Mouse (Mus musculus): ENCODE measurements around the gene Gm21188.
"Not testable (repeated sequence)": the region's sequence is repeated elsewhere in the genome, so short reads cannot be mapped to it uniquely, and the experiment has no call there.

Gene Gm21188

GRCm38 (mm10) chr13:120026911-120027310 lies 25.1 kb downstream of the Gm21188 start, which contains the start of gene Gm36079:
TSS of gene Gm36079 (minus strand) at chr13:120027011.
- DNase-seq (ENCODE audit: low spot score in 2 of 2), result not testable (repeated sequence)

- not testable (repeated sequence) for DNase-seq (ENCODE audit: low spot score in 2 of 2)
Measured at GRCm38 (mm10) chr13:120026373-120026772, 25.6 kb downstream of the Gm21188 start.

- peak in 1 of 2 experiments; percentile 11 for DNase-seq (ENCODE audit: low spot score in 2 of 2)
Measured at GRCm38 (mm10) chr13:120025576-120025975, 26.4 kb downstream of the Gm21188 start.

GRCm38 (mm10) chr13:120025004-120025403 lies 27.0 kb downstream of the Gm21188 start:
- DNase-seq (ENCODE audit: low spot score in 2 of 2), result not testable (repeated sequence)

- DNase-seq (ENCODE audit: low spot score in 2 of 2), result not testable (repeated sequence)
Measured at GRCm38 (mm10) chr13:120024581-120024980, 27.4 kb downstream of the Gm21188 start.

GRCm38 (mm10) chr13:120021477-120021876 lies 30.5 kb downstream of the Gm21188 start:
- DNase-seq (ENCODE audit: low spot score in 2 of 2), result peak in 1 of 2 experiments; percentile 11

GRCm38 (mm10) chr13:120015348-120016007 lies 36.5 kb downstream of the Gm21188 start:
- DNase-seq (ENCODE audit: low spot score in 2 of 2), result not testable (repeated sequence)

GRCm38 (mm10) chr13:120013962-120014361 lies 38.0 kb downstream of the Gm21188 start:
- DNase-seq (ENCODE audit: low spot score in 2 of 2), result not testable (repeated sequence)

- not testable (repeated sequence) for DNase-seq (ENCODE audit: low spot score in 2 of 2)
Measured at GRCm38 (mm10) chr13:120013544-120013943, 38.5 kb downstream of the Gm21188 start.

- DNase-seq (ENCODE audit: low spot score in 2 of 2), result not testable (repeated sequence)
Measured at GRCm38 (mm10) chr13:120010068-120010467, 41.9 kb downstream of the Gm21188 start.

- DNase-seq (ENCODE audit: low spot score in 2 of 2), result not testable (repeated sequence)
Measured at GRCm38 (mm10) chr13:119999215-119999614, 52.8 kb downstream of the Gm21188 start.

- DNase-seq (ENCODE audit: low spot score in 2 of 2), result not testable (repeated sequence)
Measured at GRCm38 (mm10) chr13:119998442-119999086, 53.4 kb downstream of the Gm21188 start.

- DNase-seq (ENCODE audit: low spot score in 2 of 2), result not testable (repeated sequence)
Measured at GRCm38 (mm10) chr13:119991917-119992496, 60.0 kb downstream of the Gm21188 start.

- DNase-seq (ENCODE audit: low spot score in 2 of 2), result not testable (repeated sequence)
Measured at GRCm38 (mm10) chr13:119991264-119991663, 60.7 kb downstream of the Gm21188 start.

All from spleen, postnatal 10 days (tissue).